Mouse (Mus musculus): ENCODE data around the gene Gcsh. TPM values are rescaled to one million over a fixed set of nuclear protein-coding genes. Genes with fewer than 3 reads are reported as not detected.

The Gcsh gene
- polyA plus RNA-seq, 1 experiment from 2014 or later = 125 TPM

- Histone ChIP-seq H3K4me2 (replicated peaks) (no peak overlapping the region), H3K9ac (no peak overlapping the region)
These were observed 18.3 kb downstream of the Gcsh start for GRCm38 (mm10) chr8:116975066-116975465.

GRCm38 (mm10) chr8:116969531-116969930 lies 23.8 kb downstream of the Gcsh start:
- Histone ChIP-seq H3K27me3 (no peaks in the 10 kb centered on the region), H3K9ac (no peak overlapping the region), H3K4me3 (no peak overlapping the region), H3K4me2 (replicated peaks) (no peak overlapping the region), H3K9me3 (no peaks in the 10 kb centered on the region), H3K36me3 (no peaks in the 10 kb centered on the region), H3K27ac (no peak overlapping the region), H3K4me1 (no peaks in the 10 kb centered on the region)
- no peak for ATAC-seq (ENCODE audit: insufficient number of reproducible peaks, insufficient read depth, low FRiP score, low TSS enrichment)
- WGBS = 80% methylated on average over 6 of the region's 6 CpGs

More at GRCm38 (mm10) chr8:116975066-116975465, 18.3 kb downstream of the Gcsh start:
- Histone ChIP-seq H3K27ac (no peak overlapping the region), H3K36me3 (no peaks in the 10 kb centered on the region), H3K4me1 (peaks cover 9% of the 10 kb centered on the region; the same call in 1 of the 2 replicates), H3K9me3 (no peaks in the 10 kb centered on the region), H3K27me3 (no peaks in the 10 kb centered on the region), H3K4me3 (no peak overlapping the region)
- no peak for ATAC-seq (ENCODE audit: insufficient number of reproducible peaks, insufficient read depth, low FRiP score, low TSS enrichment)
- WGBS = 34% methylated on average over 5 of the region's 5 CpGs

GRCm38 (mm10) chr8:116954415-116954814 lies 38.9 kb downstream of the Gcsh start:
- Histone ChIP-seq H3K4me1 (no peaks in the 10 kb centered on the region), H3K36me3 (peaks cover 59% of the 10 kb centered on the region), H3K9me3 (no peaks in the 10 kb centered on the region), H3K4me2 (replicated peaks) (no peak overlapping the region), H3K9ac (no peak overlapping the region), H3K4me3 (no peak overlapping the region), H3K27ac (no peak overlapping the region), H3K27me3 (no peaks in the 10 kb centered on the region)
- no peak for ATAC-seq (ENCODE audit: insufficient number of reproducible peaks, insufficient read depth, low FRiP score, low TSS enrichment)
- WGBS = 93% methylated on average over 9 of the region's 9 CpGs

- H3K36me3 ChIP-seq = peaks cover 45% of the 10 kb centered on the region
- no peak for ATAC-seq (ENCODE audit: insufficient number of reproducible peaks, insufficient read depth, low FRiP score, low TSS enrichment)
- H3K9me3 ChIP-seq = no peaks in the 10 kb centered on the region
- no peak overlapping the region for H3K4me3 ChIP-seq
- H3K9ac ChIP-seq = no peak overlapping the region
- no peak overlapping the region for H3K27ac ChIP-seq
- no peaks in the 10 kb centered on the region for H3K4me1 ChIP-seq
- H3K4me2 ChIP-seq (replicated peaks) = no peak overlapping the region
- no peaks in the 10 kb centered on the region for H3K27me3 ChIP-seq
- WGBS = 89% methylated on average over 8 of the region's 8 CpGs
These were observed 40.9 kb downstream of the Gcsh start for GRCm38 (mm10) chr8:116952428-116952827.

- Histone ChIP-seq H3K4me2 (replicated peaks) (no peak overlapping the region), H3K27ac (no peak overlapping the region), H3K9me3 (no peaks in the 10 kb centered on the region), H3K4me3 (no peak overlapping the region), H3K27me3 (no peaks in the 10 kb centered on the region), H3K9ac (no peak overlapping the region), H3K4me1 (no peaks in the 10 kb centered on the region), H3K36me3 (peaks cover 39% of the 10 kb centered on the region)
- WGBS = 93% methylated on average over 2 of the region's 2 CpGs
- no peak for ATAC-seq (ENCODE audit: insufficient number of reproducible peaks, insufficient read depth, low FRiP score, low TSS enrichment)
These were observed 41.6 kb downstream of the Gcsh start for GRCm38 (mm10) chr8:116951778-116952177.

GRCm38 (mm10) chr8:116951369-116951768 lies 42.0 kb downstream of the Gcsh start:
- Histone ChIP-seq H3K9ac (no peak overlapping the region), H3K4me1 (no peaks in the 10 kb centered on the region), H3K27me3 (no peaks in the 10 kb centered on the region), H3K36me3 (peaks cover 35% of the 10 kb centered on the region), H3K4me2 (replicated peaks) (no peak overlapping the region), H3K9me3 (no peaks in the 10 kb centered on the region), H3K27ac (no peak overlapping the region), H3K4me3 (no peak overlapping the region)
- ATAC-seq (ENCODE audit: insufficient number of reproducible peaks, insufficient read depth, low FRiP score, low TSS enrichment) = no peak
- WGBS = 69% methylated on average over 5 of the region's 5 CpGs

- H3K4me2 ChIP-seq (replicated peaks) = no peak overlapping the region
- no peaks in the 10 kb centered on the region for H3K27me3 ChIP-seq
- H3K4me3 ChIP-seq = no peak overlapping the region
- WGBS = 89% methylated on average over 7 of the region's 7 CpGs
- peaks cover 12% of the 10 kb centered on the region for H3K4me1 ChIP-seq
- H3K9me3 ChIP-seq = no peaks in the 10 kb centered on the region
- ATAC-seq (ENCODE audit: insufficient number of reproducible peaks, insufficient read depth, low FRiP score, low TSS enrichment) = no peak
- no peak overlapping the region for H3K27ac ChIP-seq
- H3K9ac ChIP-seq = no peak overlapping the region
- no peaks in the 10 kb centered on the region for H3K36me3 ChIP-seq
These were observed 45.7 kb downstream of the Gcsh start for GRCm38 (mm10) chr8:116947589-116947988.

- no peak for ATAC-seq (ENCODE audit: insufficient number of reproducible peaks, insufficient read depth, low FRiP score, low TSS enrichment)
- H3K36me3 ChIP-seq = no peaks in the 10 kb centered on the region
- no peak overlapping the region for H3K4me3 ChIP-seq
- H3K9ac ChIP-seq = no peak overlapping the region
- peaks cover 12% of the 10 kb centered on the region for H3K4me1 ChIP-seq
- H3K4me2 ChIP-seq (replicated peaks) = no peak overlapping the region
- no peaks in the 10 kb centered on the region for H3K27me3 ChIP-seq
- no peak overlapping the region for H3K27ac ChIP-seq
- 81% methylated on average over 6 of the region's 6 CpGs for WGBS
- H3K9me3 ChIP-seq = no peaks in the 10 kb centered on the region
These were observed 46.5 kb downstream of the Gcsh start for GRCm38 (mm10) chr8:116946851-116947250.

GRCm38 (mm10) chr8:116946268-116946838 lies 47.0 kb downstream of the Gcsh start:
- no peak overlapping the region for H3K27ac ChIP-seq
- H3K4me2 ChIP-seq (replicated peaks) = no peak overlapping the region
- 82% methylated on average over 21 of the region's 21 CpGs for WGBS
- no peak overlapping the region for H3K9ac ChIP-seq
- no peaks in the 10 kb centered on the region for H3K9me3 ChIP-seq
- no peak for ATAC-seq (ENCODE audit: insufficient number of reproducible peaks, insufficient read depth, low FRiP score, low TSS enrichment)
- no peaks in the 10 kb centered on the region for H3K36me3 ChIP-seq
- H3K4me3 ChIP-seq = no peak overlapping the region
- H3K27me3 ChIP-seq = no peaks in the 10 kb centered on the region
- H3K4me1 ChIP-seq = peaks cover 12% of the 10 kb centered on the region

- H3K4me3 ChIP-seq = no peak overlapping the region
- no peak for ATAC-seq (ENCODE audit: insufficient number of reproducible peaks, insufficient read depth, low FRiP score, low TSS enrichment)
- peaks cover 5% of the 10 kb centered on the region; the same call in 1 of the 2 replicates for H3K36me3 ChIP-seq
- no peak overlapping the region for H3K9ac ChIP-seq
- no peak overlapping the region for H3K27ac ChIP-seq
- WGBS = 74% methylated on average over 9 of the region's 9 CpGs
- no peak overlapping the region for H3K4me2 ChIP-seq (replicated peaks)
- no peaks in the 10 kb centered on the region for H3K27me3 ChIP-seq
- H3K9me3 ChIP-seq = no peaks in the 10 kb centered on the region
- H3K4me1 ChIP-seq = peaks cover 12% of the 10 kb centered on the region
These were observed 48.0 kb downstream of the Gcsh start for GRCm38 (mm10) chr8:116945169-116945910.

GRCm38 (mm10) chr8:116944385-116944696 lies 49.0 kb downstream of the Gcsh start:
- no peak for ATAC-seq (ENCODE audit: insufficient number of reproducible peaks, insufficient read depth, low FRiP score, low TSS enrichment)
- H3K27ac ChIP-seq = no peak overlapping the region
- H3K9me3 ChIP-seq = no peaks in the 10 kb centered on the region
- H3K27me3 ChIP-seq = no peaks in the 10 kb centered on the region
- peak overlapping the region; percentile 94 for H3K4me3 ChIP-seq
- peak overlapping the region; percentile 94 for H3K4me2 ChIP-seq (replicated peaks)
- H3K9ac ChIP-seq = peak overlapping the region; percentile 82; the same call in 1 of the 2 replicates
- 10% methylated on average over 4 of the region's 4 CpGs for WGBS
- H3K36me3 ChIP-seq = peaks cover 5% of the 10 kb centered on the region; the same call in 1 of the 2 replicates
- peaks cover 12% of the 10 kb centered on the region for H3K4me1 ChIP-seq
